Mouse (Mus musculus) B cell, adult 2 months (primary cell): ENCODE measurements at regions not wholly inside any gene's neighbourhood (a gene's known extent, or its start where the extent isn't known, plus 50 kb on each side); places are given as distances from the start of the nearest gene placed in this dataset.

Experiments used
- DNase-seq, 2 experiments: peaks; one replicate each; pipeline ENCODE4 v3.0.0; 2022

DNA sequence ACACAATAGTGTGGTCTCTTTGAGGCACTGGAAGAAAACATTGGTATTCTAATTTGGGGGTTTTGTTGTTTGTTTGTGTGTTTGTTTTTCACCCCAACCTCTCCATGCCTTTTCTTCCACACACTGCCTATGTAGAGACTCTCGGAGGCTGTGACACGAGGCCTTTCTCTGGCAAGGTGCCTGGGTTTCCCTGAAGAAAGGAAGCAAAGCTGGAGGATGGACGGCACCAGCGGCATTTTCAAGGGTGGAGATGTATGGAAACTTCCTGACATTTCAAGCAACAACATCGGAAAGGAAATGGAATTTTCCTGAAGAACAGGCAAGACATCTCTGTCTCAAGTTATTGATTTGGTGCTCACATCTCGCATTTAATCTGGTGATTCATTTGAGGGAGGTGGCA lies 155.0 kb upstream of the Fggy start:
- no peak for DNase-seq

DNA sequence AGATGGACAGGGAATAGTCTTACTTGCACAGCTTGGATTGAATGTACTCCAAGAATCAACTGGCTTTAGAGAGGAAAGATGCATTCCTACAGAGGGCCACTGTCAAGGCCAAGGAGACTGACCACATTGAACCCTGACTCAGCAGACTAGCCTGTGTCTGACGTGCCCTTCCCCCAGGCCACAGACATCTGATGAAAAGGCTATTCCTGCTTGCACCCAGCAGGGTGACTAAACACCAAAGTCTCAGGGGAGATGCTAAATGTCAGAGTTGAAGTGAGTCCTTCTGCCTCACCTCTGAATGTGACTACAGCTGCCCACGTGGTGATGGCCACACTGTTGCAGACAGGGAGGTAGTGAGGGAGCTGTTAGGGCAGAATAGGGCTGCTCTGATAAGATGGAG lies 140.2 kb upstream of the Fggy start:
- DNase-seq, result no peak

DNA sequence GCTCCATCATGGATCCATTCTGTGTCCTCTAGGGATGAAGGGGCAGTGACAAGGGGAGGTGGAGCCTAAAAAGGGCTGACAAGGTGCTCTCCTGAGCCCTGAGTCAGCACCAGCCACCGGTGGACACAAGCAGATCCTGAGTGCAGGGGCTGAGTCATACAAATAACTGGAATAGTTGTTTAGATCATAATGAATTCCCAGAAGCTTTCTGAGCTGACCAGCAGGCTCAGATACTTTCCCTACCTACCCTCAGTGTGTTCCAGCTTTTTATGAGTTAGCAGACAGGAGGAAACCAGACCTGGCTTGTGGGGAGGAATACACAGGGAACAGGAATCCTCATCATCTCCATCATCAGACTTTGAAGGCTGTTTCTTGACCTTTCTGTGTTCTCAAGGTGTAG lies 130.7 kb upstream of the Fggy start:
- no peak for DNase-seq

DNA sequence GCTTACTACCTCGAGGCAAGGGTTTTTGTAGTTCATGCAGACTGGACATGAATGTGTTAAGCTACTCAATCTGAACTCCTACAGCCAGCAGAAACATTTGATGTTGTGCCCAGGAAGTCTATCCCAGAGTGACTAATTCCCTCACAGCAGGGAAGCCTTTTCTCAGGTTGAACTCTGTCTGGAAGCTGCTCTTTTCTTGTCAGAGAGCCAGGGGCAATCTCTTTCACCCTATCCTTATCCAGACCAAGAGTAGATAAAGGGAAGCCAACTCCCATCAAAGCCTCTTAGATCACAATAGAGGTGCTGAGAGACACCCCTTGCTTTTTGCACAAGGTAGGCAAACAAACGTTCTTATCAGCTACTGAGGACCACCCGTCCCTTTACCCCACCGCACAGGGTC lies 122.8 kb upstream of the Fggy start:
- no peak for DNase-seq

DNA sequence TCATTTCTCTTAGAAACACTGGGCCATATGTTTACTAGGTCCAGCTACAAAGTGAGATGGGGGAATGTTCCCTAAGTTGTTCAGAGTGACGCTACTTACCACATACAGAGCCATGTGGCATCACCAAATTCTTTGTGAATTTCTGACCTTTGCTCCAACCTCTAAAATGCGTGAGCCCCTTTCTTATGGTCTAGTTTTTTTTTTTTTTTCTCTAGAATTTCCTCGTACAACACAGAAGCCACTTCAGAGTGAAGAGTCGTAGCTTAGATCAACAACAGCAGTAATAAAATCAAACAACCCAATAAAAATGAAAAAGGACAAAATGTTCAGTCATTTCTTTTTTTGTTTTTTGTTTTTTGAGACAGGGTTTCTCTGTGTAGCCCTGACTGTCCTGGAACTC lies 122.2 kb upstream of the Fggy start:
- no peak for DNase-seq

DNA sequence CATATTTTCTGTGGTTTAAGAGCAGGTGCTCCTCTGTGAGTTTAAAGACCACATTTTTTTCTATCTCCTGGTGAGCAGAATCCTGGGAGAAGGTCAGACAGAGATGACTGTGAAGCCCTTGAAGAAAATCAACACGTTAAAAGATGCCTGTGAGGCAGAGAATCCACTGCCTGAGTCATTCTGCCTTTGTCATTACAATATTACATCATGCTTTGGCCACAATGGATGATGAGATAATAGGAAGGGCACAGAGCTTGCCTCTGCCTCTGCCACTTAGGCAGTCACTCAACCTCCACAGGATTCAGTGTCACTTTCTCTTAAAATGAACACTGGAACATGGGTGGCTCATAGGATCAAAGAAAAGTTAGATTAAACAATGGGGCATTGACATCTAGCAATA lies 117.5 kb upstream of the Fggy start:
- no peak for DNase-seq

DNA sequence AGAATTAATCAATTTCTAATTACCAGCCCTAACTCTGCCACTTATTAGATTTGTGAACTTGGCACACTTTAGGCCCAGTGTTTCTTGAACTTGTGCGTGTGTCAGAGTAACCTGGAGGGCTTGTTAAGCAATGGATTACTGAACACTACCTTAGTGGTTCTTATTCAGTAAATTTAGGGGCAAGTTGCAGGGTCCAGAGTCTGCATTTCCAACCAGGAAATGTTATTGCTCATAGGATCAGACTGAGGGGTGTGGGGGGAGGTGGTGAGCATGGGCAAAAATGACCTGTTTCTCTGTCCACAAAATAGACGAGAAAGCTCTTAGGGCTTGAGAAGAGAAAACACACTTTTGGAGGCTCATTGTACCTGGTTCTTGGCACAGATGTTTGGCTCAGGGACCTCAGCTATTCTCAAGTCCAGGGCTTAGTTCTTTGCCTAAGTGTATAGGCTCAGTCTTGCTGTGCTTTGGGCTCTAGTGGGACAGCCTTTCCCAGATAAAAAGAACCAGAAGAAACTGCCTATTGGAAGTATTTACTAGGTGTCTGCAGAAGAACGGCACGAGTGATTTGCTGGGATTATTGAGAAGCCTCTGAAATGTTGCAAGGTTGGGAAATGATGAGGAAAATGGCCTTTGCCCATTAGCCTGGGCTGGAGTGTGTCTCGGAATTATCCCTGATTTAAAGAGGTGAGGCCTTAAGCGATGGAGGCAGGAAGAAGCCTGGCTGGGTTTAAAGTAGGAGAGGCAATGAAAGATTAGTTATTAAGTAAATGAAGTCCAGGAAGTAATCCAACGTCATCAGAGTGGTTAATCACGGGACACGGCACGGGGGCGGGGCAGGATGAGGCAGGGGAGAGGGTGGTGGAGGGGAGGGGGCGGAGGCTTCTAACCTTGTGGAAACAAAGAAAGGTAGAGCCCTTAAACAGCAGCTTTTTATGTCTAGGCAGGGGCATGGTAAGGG lies 113.2 kb upstream of the Fggy start:
- DNase-seq, result no peak

DNA sequence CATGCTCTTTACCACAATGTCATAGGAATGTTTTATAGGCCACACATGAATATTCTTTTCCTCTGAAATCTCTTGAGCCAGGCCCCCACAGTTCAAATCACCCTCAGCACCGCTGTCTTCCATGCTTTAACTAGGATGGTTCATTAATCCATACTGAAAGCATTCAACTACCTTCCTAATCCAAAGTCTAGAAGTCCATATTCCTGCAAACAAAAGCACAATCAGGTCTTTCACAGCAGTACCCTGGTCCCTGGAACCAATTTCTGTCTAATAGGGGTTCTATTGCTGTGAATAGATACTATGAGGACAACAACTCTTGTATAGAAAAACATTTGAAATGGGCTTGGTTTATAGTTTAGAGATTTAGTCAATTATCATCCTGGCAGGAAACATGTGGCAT lies 107.0 kb upstream of the Fggy start:
- no peak for DNase-seq

DNA sequence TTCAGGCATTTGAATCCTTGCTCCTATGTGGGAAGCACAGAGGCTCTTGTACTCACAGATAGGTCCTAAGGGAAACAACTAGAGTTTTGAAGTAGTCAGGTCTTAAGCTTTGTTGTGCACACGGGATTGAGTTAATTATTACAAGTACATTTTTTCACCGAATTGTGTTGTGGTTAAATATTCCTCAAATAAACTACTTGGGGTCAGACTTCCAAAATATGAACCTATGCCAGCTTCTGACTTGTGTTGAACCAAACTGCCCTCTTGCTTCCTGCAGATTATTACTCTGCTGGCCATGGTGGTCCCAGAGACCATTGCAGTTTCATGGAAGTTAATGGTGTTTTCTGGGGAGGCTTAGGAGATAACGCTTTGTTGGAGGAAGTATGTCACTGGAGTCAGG lies 105.5 kb upstream of the Fggy start:
- DNase-seq, result no peak

DNA sequence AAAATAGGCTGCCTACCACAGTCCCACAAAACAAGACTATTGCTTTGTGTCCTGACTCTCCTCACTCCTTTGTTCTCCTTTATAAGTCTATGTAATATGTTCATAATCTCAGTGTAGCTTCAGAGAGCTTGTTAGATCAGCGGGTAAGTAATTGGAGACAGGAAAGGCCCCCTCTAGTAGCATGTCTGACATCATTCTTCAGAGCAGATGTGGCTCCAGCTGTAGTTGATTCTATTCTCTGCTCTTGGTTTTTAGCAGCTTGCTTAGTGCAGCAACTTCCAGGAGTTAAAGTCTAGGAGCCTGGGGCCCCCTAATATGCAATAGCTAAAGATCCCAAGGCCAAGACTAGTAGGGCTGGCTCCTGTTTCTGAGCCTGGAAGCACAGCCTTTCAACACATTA lies 101.0 kb upstream of the Fggy start:
- no peak for DNase-seq

DNA sequence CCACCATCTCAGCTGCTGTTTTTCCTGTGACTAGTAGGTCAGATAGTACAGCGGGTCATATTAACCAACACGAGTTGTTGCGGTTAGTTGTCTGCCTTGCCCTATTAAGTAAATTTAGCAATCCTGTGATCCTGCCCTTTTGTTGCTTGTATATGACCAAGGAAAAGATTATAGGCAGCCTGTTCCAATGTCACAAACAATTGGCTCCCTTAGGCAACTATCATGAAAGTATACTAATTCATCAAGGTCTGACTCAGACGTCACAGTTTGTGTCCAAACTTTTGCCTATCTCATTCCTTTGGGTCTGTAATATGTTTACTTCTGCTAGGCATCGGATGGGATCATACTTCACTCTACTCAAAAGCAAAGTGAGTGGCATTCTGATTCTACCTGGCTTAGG lies 100.4 kb upstream of the Fggy start:
- no peak for DNase-seq

DNA sequence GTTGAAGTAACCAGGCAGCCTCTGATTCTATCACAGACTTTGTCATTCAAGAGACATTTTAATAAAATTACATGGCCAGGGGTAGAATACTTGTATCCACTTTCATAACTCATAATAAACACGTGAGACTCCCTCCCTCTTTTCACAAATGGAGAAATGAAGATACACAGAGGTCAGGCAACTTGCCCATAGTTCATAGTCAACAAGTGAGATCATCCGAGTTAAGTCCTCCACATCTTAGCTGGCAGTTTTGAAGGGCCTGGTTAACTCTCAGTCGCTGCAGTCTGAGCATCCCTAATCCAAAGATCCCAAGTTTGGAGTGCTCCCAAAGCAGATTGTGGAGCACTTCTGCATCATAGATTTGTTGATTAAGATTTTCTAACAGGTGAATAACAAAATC lies 94.8 kb upstream of the Fggy start:
- DNase-seq, result no peak

DNA sequence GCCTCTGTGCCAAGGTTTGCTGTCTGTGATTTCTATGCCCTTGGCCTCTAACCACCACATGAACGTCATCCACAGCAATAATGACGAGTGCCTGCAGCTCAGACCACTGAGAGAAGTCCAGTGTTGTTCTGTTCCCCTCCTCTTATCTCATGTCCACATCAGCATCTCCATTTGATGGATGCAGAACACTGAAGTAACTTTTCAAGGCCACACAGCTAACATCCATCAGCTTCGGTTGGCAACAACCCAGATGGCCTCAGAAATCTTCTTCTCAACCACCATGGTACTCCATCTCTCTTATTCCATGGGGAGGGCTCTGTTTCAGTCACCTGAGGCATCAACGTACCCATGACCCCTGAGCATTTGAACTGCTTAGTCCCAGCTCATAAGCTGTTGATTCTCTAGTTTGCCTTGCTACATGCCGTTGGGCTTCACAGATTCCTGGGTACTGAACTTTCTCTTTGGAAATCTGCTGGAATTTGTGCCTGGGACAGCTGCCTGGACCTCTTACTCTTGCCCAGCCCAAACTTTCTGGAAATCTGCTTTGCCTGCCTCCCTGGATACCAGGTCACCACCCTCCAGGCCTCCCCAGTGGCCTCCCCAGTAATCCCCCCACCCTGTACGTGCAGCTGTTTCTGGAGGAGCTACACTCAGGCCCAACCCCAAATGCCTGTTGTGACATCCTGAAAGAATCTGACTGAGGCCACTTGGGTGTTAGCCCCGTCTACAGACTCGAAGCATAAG lies 94.1 kb upstream of the Fggy start:
- DNase-seq, result no peak

DNA sequence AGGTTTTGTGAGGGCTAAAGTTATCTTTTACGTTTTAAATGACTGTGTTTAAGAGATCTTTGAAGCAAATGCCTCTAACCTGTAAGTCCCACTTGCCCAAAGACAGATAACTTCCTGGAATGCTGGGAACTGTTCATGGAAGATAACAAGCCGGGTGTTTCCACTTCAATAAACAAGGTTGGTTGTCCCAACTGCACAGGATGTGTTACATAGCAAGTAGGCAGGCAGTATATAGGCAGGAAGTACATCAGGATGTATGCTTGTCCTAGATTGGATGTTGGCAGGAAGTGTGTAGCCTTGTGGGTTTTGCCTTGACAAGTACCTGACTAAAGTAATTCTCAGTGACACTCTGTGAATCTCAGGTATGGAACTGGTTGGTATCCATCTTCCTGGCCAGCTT lies 90.7 kb upstream of the Fggy start:
- DNase-seq, result no peak

DNA sequence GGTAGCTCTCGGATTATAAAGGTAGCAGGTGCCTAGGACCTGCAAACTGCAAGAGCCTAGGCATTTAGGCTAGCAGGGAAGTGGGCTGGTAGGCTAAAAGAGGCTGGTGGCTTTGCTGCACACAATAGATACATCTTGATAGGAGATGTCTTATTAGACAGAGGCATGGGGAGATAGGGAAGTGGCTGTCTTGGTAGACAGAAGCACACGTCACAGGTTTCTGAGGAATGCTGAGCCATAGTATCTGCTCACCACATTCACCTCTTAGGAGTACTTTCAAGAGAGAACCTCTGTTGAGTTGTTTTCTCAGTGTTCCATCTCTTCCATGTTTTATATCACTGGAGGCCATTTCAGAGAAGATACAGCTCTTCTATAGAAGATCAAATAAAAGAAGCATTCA lies 89.8 kb upstream of the Fggy start:
- no peak for DNase-seq

DNA sequence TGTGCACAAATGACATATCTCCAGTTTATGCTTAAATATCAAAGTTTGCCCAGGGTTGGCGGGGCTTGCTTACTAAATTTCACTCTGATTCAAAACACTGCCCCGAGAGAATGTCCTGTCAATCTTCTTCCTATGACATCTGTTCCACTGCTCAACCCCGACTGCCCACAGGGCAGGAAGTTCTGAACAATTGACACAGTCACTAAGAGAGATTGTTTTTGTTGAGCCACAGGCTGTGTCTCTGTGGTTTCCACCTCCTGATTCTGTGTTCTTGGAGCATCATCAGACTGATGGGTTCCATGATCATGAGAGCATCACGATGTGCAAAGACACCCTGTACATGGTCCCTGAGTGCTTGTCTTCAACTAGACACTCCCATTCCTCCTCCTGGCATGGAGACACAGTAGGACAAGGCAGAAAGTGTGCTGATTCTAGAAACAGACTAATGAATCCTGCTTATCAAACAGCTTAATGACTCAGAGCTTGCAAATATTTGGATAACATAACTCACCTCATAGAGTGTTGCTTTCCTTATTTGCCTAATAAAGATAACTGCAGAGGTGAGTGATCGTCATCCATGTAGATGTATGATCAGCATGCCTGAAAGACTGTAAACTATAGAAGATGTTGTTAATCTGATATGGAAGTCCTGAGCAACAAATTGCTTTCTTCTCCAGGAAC lies 82.4 kb upstream of the Fggy start:
- no peak for DNase-seq

DNA sequence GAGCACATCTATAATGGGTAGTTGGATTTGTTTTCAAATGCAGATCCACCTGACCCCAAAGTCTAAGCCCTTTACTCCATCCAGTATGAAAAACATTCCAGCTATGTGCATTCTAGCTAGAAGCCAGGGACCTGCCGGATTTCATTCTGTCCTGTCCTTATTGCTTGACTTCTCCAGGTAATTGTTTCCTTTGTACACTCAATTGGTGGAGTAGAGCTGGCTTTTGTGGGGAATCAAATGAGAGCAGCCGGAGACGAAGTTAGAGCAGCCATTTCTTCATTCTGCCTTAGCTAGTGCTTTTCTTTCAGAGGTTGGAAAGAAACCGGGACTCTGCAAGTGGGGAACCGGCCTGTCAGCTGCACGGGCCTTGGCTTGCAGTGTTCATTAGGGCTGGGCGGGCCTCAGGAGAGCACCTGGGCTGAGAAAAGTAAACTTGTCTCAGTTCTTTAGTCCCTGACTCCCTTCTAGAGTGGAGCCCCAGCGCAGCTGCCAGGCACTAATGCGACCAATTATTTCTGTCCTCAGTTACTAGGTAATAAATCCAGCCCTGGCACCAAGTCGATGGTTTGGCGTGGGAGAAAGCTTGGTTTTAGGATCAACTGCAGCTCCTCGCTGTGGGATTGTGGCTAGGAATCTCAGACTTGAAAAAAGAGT lies 81.1 kb upstream of the Fggy start:
- no peak for DNase-seq

DNA sequence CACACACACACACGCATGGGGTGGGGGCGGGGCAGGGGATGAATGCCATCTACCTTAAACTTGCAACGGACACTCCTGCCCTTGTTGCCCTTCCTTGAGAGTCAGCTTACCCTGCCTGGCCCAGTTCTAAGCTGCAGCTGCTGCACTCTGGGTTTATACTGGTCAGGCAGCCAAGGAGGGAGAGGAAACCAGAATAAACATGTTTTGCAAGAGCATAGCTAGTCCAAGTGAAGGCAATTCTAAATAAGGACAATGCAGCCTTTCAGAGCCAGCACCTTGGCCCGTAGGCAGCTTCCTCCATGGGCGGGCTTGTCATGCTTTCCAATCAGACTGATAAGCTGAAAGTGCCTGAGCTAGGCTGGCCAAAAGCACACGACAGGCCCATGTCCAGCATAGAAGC lies 73.7 kb upstream of the Fggy start:
- no peak for DNase-seq

DNA sequence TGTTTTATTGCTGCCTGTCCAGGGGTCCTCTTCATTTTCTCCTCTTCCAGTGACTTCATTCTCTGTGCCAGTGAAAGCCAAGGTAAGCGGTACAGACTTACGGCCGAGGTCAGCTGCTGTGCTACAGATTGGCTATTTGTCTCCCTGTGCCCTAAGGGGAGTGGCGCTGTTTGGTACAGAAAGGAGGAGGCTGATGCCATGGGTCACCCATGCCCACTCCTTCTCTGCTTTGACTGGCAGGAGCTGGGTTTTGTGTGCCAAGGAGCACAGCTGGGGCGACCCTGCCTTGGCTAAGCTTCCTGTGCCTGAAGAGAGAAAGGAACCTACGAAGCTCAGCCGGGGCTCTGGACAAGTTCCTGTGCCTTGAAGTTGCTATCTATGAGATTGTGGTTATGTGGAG lies 70.0 kb upstream of the Fggy start:
- DNase-seq, result no peak

DNA sequence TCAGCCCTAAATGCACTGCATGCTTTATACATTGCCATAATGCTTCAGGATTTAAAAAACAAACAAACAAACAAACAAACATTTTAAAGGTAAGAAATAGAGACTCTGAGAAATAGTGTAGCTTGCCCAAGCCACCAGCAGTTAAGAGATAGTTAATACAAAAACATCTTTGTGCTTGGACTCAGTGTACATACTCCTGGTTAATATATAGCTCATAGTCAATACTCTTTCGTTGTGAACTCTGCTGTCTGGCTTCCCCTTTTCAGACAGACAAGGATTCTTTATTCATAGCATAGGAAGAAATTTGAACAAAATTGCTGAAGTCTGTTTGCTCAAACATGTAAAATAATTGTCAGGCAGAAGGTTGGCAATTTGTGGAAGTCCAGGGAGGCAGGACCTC lies 69.3 kb upstream of the Fggy start:
- DNase-seq, result no peak

DNA sequence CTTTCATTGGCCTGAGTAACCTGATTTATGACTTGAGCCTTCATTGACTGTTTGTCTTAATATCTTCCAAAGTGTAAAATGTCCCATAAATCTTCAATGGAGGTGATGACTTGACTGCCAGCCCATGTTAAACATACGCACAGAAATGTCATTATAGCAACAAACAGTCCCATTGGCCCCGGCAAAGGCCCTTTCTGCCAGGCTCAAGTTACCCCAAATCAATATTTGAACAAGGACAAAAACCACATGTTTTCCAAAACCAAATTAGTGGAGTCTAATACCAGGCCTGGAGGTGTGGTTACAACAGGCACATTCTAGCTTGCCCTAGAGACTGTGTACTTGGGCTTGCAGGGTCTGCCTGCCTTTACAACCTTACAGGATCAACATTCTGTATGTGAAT lies 68.2 kb upstream of the Fggy start:
- no peak for DNase-seq

DNA sequence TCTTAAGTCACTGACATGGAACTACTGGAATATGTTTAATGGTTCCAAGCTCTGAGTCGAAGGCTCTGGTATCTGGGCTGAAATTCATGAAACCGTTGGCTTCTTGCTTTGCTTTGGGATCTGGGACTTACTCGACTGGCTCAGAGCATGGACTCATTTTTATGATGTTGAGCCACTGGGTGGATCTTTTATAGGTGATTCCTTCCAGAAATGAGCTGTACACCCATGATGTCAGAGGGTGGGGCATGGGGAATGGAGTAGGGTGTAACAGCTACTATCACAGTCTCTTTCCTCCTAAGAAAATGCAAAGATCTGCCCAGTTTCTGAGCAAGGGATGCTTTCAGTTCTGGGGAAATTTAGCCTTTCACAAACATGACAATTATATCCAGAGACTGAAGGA lies 57.0 kb upstream of the Fggy start:
- no peak for DNase-seq

DNA sequence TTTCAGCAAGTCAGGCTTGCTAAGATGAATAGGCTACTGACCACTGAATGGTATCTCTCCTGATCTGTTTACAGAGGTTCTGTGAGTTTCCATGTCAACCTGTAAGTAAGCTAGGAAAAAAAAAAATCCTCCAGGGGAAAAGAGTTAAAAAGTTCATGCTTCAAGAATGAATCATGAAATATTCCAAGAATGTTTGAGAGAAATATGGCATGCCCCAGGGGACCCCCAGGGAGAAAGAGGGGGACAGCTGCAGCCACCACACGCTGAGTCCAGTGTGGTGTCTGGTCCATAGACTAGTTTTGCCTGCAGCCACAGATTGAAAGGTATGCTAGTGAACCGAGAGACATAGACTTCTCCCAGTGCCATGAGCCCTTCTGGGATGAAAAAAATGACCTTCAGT lies 56.1 kb upstream of the Fggy start:
- DNase-seq, result no peak
